Comparison of ENCODE assay signal across 9 mouse cellular contexts in the genomic region with DNA sequence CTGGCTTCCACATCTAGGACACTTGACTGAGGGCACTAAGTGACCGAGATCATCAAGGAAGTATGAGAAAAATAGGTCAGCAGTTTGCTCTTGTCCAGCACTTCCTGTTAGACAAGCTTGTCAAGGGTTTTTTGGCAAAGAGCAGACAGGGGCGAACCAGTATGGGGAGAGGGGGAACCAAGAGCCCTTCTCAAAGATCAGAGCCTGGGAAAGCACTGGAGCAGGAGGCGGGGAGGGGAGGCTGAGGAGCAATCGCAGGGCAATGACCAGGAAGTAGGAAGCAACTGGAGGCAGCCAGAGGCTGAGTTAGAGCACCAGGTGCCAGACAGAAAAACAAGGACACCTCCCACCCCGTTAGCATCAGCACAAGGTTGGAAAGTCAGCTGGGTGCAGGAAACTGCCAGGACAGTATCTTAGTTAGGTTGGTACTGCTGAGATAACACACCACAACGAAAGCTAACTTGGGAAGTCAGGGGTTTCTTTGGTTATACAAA. TPM values are rescaled to one million over a fixed set of nuclear protein-coding genes. Genes with fewer than 3 reads are reported as not detected.
A peak's percentile ranks its signal among the peaks of the same experiment; 100 is the strongest.
DNase-seq lines count a peak whose midpoint lies in the region; ATAC-seq and TF ChIP-seq lines count a peak whose summit lies in the region.
"Had no signal": no experiment of that assay in that cellular context is flagged by ENCODE, and none has a peak within 500 bp of the region (broad histone marks: within the 10 kb centered on the region; RNA-seq: fewer than 3 reads in every experiment).

No protein-coding gene starts in this region.

- peak overlapping the region; percentile 51 for H3K27ac ChIP-seq in gastrocnemius, adult 2 months
- H3K27ac ChIP-seq in embryonic facial prominence, embryonic 10.5 days (replicated peaks) = peak overlapping the region; percentile 32; the same call in 1 of the 2 replicates
- H3K27ac ChIP-seq in kidney, embryonic 14.5 days (ENCODE audit: low read depth, low read length) = peak overlapping the region; percentile 63; the same call in 1 of the 2 replicates
- peak overlapping the region; percentile 85 for H3K27ac ChIP-seq in lung, postnatal 0 days (ENCODE audit: low read length)
- H3K27ac ChIP-seq in forebrain, embryonic 14.5 days (ENCODE audit: low read depth, low read length) = no peak overlapping the region

- peaks cover 92% of the 10 kb centered on the region for H3K4me1 ChIP-seq in embryonic facial prominence, embryonic 10.5 days
- peaks cover 60% of the 10 kb centered on the region for H3K4me1 ChIP-seq in kidney, embryonic 14.5 days (ENCODE audit: control insufficient read depth, insufficient read depth, low read length)
- peaks cover 70% of the 10 kb centered on the region for H3K4me1 ChIP-seq in lung, postnatal 0 days (ENCODE audit: insufficient read depth, low read depth, low read length)
- peaks cover 42% of the 10 kb centered on the region for H3K4me1 ChIP-seq in forebrain, embryonic 14.5 days (ENCODE audit: control insufficient read depth, insufficient read depth, low read length)

- H3K9me3 ChIP-seq in embryonic facial prominence, embryonic 10.5 days = no peaks in the 10 kb centered on the region
- H3K9me3 ChIP-seq in kidney, embryonic 14.5 days (ENCODE audit: control insufficient read depth, low read length) = no peaks in the 10 kb centered on the region
- no peaks in the 10 kb centered on the region for H3K9me3 ChIP-seq in lung, postnatal 0 days (ENCODE audit: low read length)
- H3K9me3 ChIP-seq in forebrain, embryonic 14.5 days (replicated peaks; ENCODE audit: control insufficient read depth, low read length) = no peaks in the 10 kb centered on the region

- no peak overlapping the region for H3K4me3 ChIP-seq in gastrocnemius, adult 2 months
- no peak overlapping the region for H3K4me3 ChIP-seq in embryonic facial prominence, embryonic 10.5 days
- H3K4me3 ChIP-seq in kidney, embryonic 14.5 days (ENCODE audit: low read length) = no peak overlapping the region
- no peak overlapping the region for H3K4me3 ChIP-seq in lung, postnatal 0 days (ENCODE audit: low read depth, low read length)
- H3K4me3 ChIP-seq in forebrain, embryonic 14.5 days (ENCODE audit: low read depth, low read length) = no peak overlapping the region

- no peak overlapping the region for H3K4me2 ChIP-seq in kidney, embryonic 14.5 days (replicated peaks; ENCODE audit: low read depth, low read length)
- H3K4me2 ChIP-seq in lung, postnatal 0 days (replicated peaks; ENCODE audit: low read depth, low read length) = no peak overlapping the region
- no peak overlapping the region for H3K4me2 ChIP-seq in forebrain, embryonic 14.5 days (ENCODE audit: low read length)

- H3K9ac ChIP-seq in kidney, embryonic 14.5 days (ENCODE audit: low read depth, low read length) = no peak overlapping the region
- no peak overlapping the region for H3K9ac ChIP-seq in lung, postnatal 0 days (replicated peaks; ENCODE audit: low read depth)
- H3K9ac ChIP-seq in forebrain, embryonic 14.5 days (ENCODE audit: low read length) = no peak overlapping the region

- TF ChIP-seq CTCF in gastrocnemius, adult 2 months (IDR thresholded peaks at IDR 0.05) = no peak
- 0 out of 2 replicates have a peak, but pooled peaks have one; percentile 4 for TF ChIP-seq CTCF in lung, postnatal 0 days (IDR thresholded peaks at IDR 0.05)

- no peaks in the 10 kb centered on the region for H3K27me3 ChIP-seq in embryonic facial prominence, embryonic 10.5 days (replicated peaks; ENCODE audit: low read depth, poor library complexity, severe bottlenecking)
- H3K27me3 ChIP-seq in kidney, embryonic 14.5 days (ENCODE audit: control insufficient read depth, insufficient read depth, low read length) = no peaks in the 10 kb centered on the region
- H3K27me3 ChIP-seq in lung, postnatal 0 days (replicated peaks; ENCODE audit: insufficient read depth, low read length) = no peaks in the 10 kb centered on the region
- no peaks in the 10 kb centered on the region for H3K27me3 ChIP-seq in forebrain, embryonic 14.5 days (replicated peaks; ENCODE audit: control insufficient read depth, insufficient read depth, low read length)

- intact Hi-C loops in gastrocnemius, adult 2 months (cut with DNase I) = no loop called here
- intact Hi-C loops in gastrocnemius, postnatal 36 days (cut with DNase I) = no loop called here
- intact Hi-C loops in left cerebral cortex, postnatal 4 days (cut with DNase I) = no loop called here

- H3K36me3 ChIP-seq in embryonic facial prominence, embryonic 10.5 days (replicated peaks) = peaks cover 29% of the 10 kb centered on the region
- H3K36me3 ChIP-seq in kidney, embryonic 14.5 days (ENCODE audit: control insufficient read depth, insufficient read depth, low read length) = no peaks in the 10 kb centered on the region
- no peaks in the 10 kb centered on the region for H3K36me3 ChIP-seq in lung, postnatal 0 days (ENCODE audit: insufficient read depth, low read length)
- H3K36me3 ChIP-seq in forebrain, embryonic 14.5 days (ENCODE audit: control insufficient read depth, insufficient read depth, low read length) = no peaks in the 10 kb centered on the region

- DNase-seq in gastrocnemius, adult 2 months = no peak
- DNase-seq in gastrocnemius, postnatal 36 days = no peak
- no peak for DNase-seq in embryonic facial prominence, embryonic 10.5 days (ENCODE audit: low spot score)
- DNase-seq in lung, postnatal 0 days (ENCODE audit: low spot score) = peak; percentile 93
- no peak for DNase-seq in frontal cortex, postnatal 36 days (ENCODE audit: low spot score in 2 of 2)
- no peak for DNase-seq in left cerebral cortex, postnatal 4 days
- DNase-seq in forebrain, embryonic 14.5 days (ENCODE audit: low spot score) = no peak
- DNase-seq: cerebellum, postnatal 25 days had no signal

- ATAC-seq in kidney, embryonic 14.5 days (ENCODE audit: low FRiP score, low TSS enrichment) = no peak
- ATAC-seq in lung, postnatal 0 days = peak; percentile 60
- no peak for ATAC-seq in forebrain, embryonic 14.5 days

- WGBS in embryonic facial prominence, embryonic 10.5 days = 56% methylated on average over 6 of the region's 6 CpGs
- 21% methylated on average over 6 of the region's 6 CpGs for WGBS in kidney, embryonic 14.5 days
- WGBS in lung, postnatal 0 days = 7% methylated on average over 6 of the region's 6 CpGs
- 64% methylated on average over 6 of the region's 6 CpGs for WGBS in forebrain, embryonic 14.5 days

- peak; percentile 80; the same call in 1 of the 2 replicates for TF ChIP-seq EP300 in lung, postnatal 0 days (IDR thresholded peaks at IDR 0.05)

RNA-seq across cellular contexts. Expression of a gene that starts 8.2 kb away (rescaled TPM):
- total RNA-seq in gastrocnemius, adult 2 months (2021) = 1 to 10 TPM; 2.0 to 4.3 TPM
- 1 to 10 TPM; 3.1 to 3.9 TPM for total RNA-seq in gastrocnemius, postnatal 36 days (2021)
- 10.3 and 11.3 TPM in 2 replicates for polyA plus RNA-seq in embryonic facial prominence, embryonic 10.5 days (2016; fragmentation: Nextera tagmentation; extraction: Ambion mirVana)
- 6.3 and 8.2 TPM in 2 replicates for polyA plus RNA-seq in kidney, embryonic 14.5 days (2014; fragmentation: Nextera tagmentation; extraction: Ambion mirVana)
- polyA plus RNA-seq in lung, postnatal 0 days (2015; fragmentation: Nextera tagmentation; extraction: Ambion mirVana) = 11.8 and 12.1 TPM in 2 replicates
- 10 to 100 TPM; 59.2 to 60.4 TPM for total RNA-seq in left cerebral cortex, postnatal 4 days (2021)
- 7.4 and 8.9 TPM in 2 replicates for polyA plus RNA-seq in forebrain, embryonic 14.5 days (2014; fragmentation: Nextera tagmentation; extraction: Ambion mirVana)

RNA-seq across cellular contexts. Expression of a gene that starts 23.5 kb away (rescaled TPM):
- total RNA-seq in gastrocnemius, adult 2 months (2021) = 1 to 10 TPM in 1 of 2 experiments, under 1 TPM in 1; 0.61 to 1.0 TPM
- 1 to 10 TPM; 1.0 TPM for total RNA-seq in gastrocnemius, postnatal 36 days (2021)
- 8.8 and 8.9 TPM in 2 replicates for polyA plus RNA-seq in embryonic facial prominence, embryonic 10.5 days (2016; fragmentation: Nextera tagmentation; extraction: Ambion mirVana)
- polyA plus RNA-seq in kidney, embryonic 14.5 days (2014; fragmentation: Nextera tagmentation; extraction: Ambion mirVana) = 10.4 and 12.0 TPM in 2 replicates
- 3.4 and 3.8 TPM in 2 replicates for polyA plus RNA-seq in lung, postnatal 0 days (2015; fragmentation: Nextera tagmentation; extraction: Ambion mirVana)
- total RNA-seq in left cerebral cortex, postnatal 4 days (2021) = 10 to 100 TPM; 23.6 to 27.2 TPM
- polyA plus RNA-seq in forebrain, embryonic 14.5 days (2014; fragmentation: Nextera tagmentation; extraction: Ambion mirVana) = 34.3 and 38.1 TPM in 2 replicates
